Mouse (Mus musculus): ENCODE results near the gene Erbb4. TPM values are rescaled to one million over a fixed set of nuclear protein-coding genes. Genes with fewer than 3 reads are reported as not detected.
A peak's percentile ranks its signal among the peaks of the same experiment; 100 is the strongest.

Erbb4 gene
- polyA plus RNA-seq (2014; fragmentation: Nextera tagmentation; extraction: Ambion mirVana): 13.4 and 13.8 TPM in 2 replicates

GRCm38 (mm10) chr1:69107485-69108158 lies at the start of gene Erbb4:
Gene Erbb4, minus strand, starts transcription at chr1:69108059.
- H3K4me1 ChIP-seq (ENCODE audit: control insufficient read depth in 2 of 2, insufficient read depth in 2 of 2, low read length in 2 of 2): peaks cover 0 to 18% of the 10 kb centered on the region in 2 experiments; a peak in 3 of 4 replicates
- WGBS: under 1% methylated on average over 63 of the region's 63 CpGs
- H3K4me2 ChIP-seq (ENCODE audit: low read length): peak within 1 kb of the TSS; percentile 82
- ATAC-seq (ENCODE audit: insufficient number of reproducible peaks, insufficient read depth, low FRiP score, low read depth): no peak; the same call in 1 of the 2 replicates
- no peaks in the 10 kb centered on the region for H3K36me3 ChIP-seq (ENCODE audit: control insufficient read depth, insufficient read depth, low read length)
- H3K4me3 ChIP-seq (ENCODE audit: control insufficient read depth in 1 of 2, insufficient read depth in 1 of 2, low read depth in 1 of 2, low read length in 2 of 2): peak within 1 kb of the TSS; percentile 81 to 83
- no peaks in the 10 kb centered on the region; the same call in 1 of the 2 replicates for H3K27me3 ChIP-seq (ENCODE audit: control insufficient read depth, insufficient read depth, low read length)
- H3K9ac ChIP-seq (ENCODE audit: low read length): peak within 1 kb of the TSS; percentile 88
- H3K27ac ChIP-seq (replicated peaks in 1 of 2; ENCODE audit: control insufficient read depth in 1 of 2, insufficient read depth in 1 of 2, low read depth in 2 of 2, low read length in 2 of 2): peak within 1 kb of the TSS; percentile 91 to 99
- no peaks in the 10 kb centered on the region for H3K9me3 ChIP-seq (ENCODE audit: control insufficient read depth, low read length)

DNA sequence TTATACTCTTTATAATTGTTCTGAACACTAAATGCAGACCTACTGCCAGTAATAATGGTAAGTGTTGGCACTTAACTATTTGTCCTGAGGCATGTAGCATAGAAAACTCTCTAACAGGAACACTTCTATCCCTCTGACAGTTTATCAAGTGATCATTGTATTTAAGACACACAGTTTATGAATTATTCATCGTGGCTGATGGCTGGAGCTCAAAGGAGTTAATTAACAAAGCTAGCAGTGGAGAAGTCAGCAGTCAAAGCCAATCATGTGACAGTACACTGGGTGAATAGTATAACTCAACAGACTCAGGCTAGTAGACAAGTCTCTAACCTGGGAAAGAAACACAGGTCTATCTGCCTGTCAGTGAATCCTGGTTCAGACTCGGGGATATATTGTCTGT lies 49.5 kb upstream of the Erbb4 start:
- H3K27me3 ChIP-seq (ENCODE audit: control insufficient read depth, insufficient read depth, low read length): no peaks in the 10 kb centered on the region
- no peaks in the 10 kb centered on the region for H3K4me1 ChIP-seq (ENCODE audit: control insufficient read depth in 2 of 2, insufficient read depth in 2 of 2, low read length in 2 of 2)
- H3K27ac ChIP-seq (replicated peaks in 1 of 2; ENCODE audit: control insufficient read depth in 1 of 2, insufficient read depth in 1 of 2, low read depth in 2 of 2, low read length in 2 of 2): no peak overlapping the region
- no peaks in the 10 kb centered on the region for H3K36me3 ChIP-seq (ENCODE audit: control insufficient read depth, insufficient read depth, low read length)
- H3K4me3 ChIP-seq (ENCODE audit: control insufficient read depth in 1 of 2, insufficient read depth in 1 of 2, low read depth in 1 of 2, low read length in 2 of 2): no peak overlapping the region
- WGBS: 67% methylated on average over 2 of the region's 2 CpGs
- no peak for ATAC-seq (ENCODE audit: insufficient number of reproducible peaks, insufficient read depth, low FRiP score, low read depth)
- H3K4me2 ChIP-seq (ENCODE audit: low read length): no peak overlapping the region
- no peak overlapping the region for H3K9ac ChIP-seq (ENCODE audit: low read length)
- no peaks in the 10 kb centered on the region for H3K9me3 ChIP-seq (ENCODE audit: control insufficient read depth, low read length)

DNA sequence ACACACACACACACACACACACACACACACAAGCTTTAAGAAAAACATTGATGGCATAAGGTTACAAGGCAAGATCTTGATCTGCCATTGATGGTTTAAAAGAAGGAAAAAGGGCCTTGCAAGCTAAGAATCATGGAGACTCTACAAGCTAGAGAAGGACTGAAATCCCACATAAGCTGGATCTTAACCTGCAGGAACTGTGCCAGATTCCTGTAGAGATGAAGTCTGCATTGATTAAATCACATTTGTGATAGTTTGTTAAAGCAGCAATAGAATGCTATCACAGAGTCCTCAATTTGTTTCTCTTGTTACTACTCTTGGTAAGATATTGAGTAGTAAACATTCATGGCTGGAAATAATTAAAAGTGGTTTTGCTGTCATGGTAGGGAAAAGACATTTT lies 33.5 kb upstream of the Erbb4 start:
- H3K27ac ChIP-seq (replicated peaks in 1 of 2; ENCODE audit: control insufficient read depth in 1 of 2, insufficient read depth in 1 of 2, low read depth in 2 of 2, low read length in 2 of 2): no peak overlapping the region
- no peak for ATAC-seq (ENCODE audit: insufficient number of reproducible peaks, insufficient read depth, low FRiP score, low read depth)

GRCm38 (mm10) chr1:69139519-69139868 lies 31.6 kb upstream of the Erbb4 start:
- Histone ChIP-seq H3K27ac (replicated peaks in 1 of 2; ENCODE audit: control insufficient read depth in 1 of 2, insufficient read depth in 1 of 2, low read depth in 2 of 2, low read length in 2 of 2) (no peak overlapping the region), H3K9ac (ENCODE audit: low read length) (no peak overlapping the region), H3K4me2 (ENCODE audit: low read length) (no peak overlapping the region), H3K4me3 (ENCODE audit: control insufficient read depth in 1 of 2, insufficient read depth in 1 of 2, low read depth in 1 of 2, low read length in 2 of 2) (no peak overlapping the region), H3K4me1 (ENCODE audit: control insufficient read depth in 2 of 2, insufficient read depth in 2 of 2, low read length in 2 of 2) (no peaks in the 10 kb centered on the region), H3K27me3 (ENCODE audit: control insufficient read depth, insufficient read depth, low read length) (no peaks in the 10 kb centered on the region), H3K36me3 (ENCODE audit: control insufficient read depth, insufficient read depth, low read length) (no peaks in the 10 kb centered on the region), H3K9me3 (ENCODE audit: control insufficient read depth, low read length) (no peaks in the 10 kb centered on the region)
- ATAC-seq (ENCODE audit: insufficient number of reproducible peaks, insufficient read depth, low FRiP score, low read depth): no peak
- 40% methylated on average over 6 of the region's 6 CpGs for WGBS

More for the DNA sequence above, 33.5 kb upstream of the Erbb4 start:
- H3K36me3 ChIP-seq (ENCODE audit: control insufficient read depth, insufficient read depth, low read length): no peaks in the 10 kb centered on the region
- H3K9ac ChIP-seq (ENCODE audit: low read length): no peak overlapping the region
- H3K4me1 ChIP-seq (ENCODE audit: control insufficient read depth in 2 of 2, insufficient read depth in 2 of 2, low read length in 2 of 2): no peaks in the 10 kb centered on the region
- H3K4me3 ChIP-seq (ENCODE audit: control insufficient read depth in 1 of 2, insufficient read depth in 1 of 2, low read depth in 1 of 2, low read length in 2 of 2): no peak overlapping the region
- H3K9me3 ChIP-seq (ENCODE audit: control insufficient read depth, low read length): no peaks in the 10 kb centered on the region
- no peak overlapping the region for H3K4me2 ChIP-seq (ENCODE audit: low read length)
- H3K27me3 ChIP-seq (ENCODE audit: control insufficient read depth, insufficient read depth, low read length): no peaks in the 10 kb centered on the region

- WGBS: 32% methylated on average over 4 of the region's 4 CpGs
Observed at GRCm38 (mm10) chr1:69138856-69139518, 31.1 kb upstream of the Erbb4 start.

DNA sequence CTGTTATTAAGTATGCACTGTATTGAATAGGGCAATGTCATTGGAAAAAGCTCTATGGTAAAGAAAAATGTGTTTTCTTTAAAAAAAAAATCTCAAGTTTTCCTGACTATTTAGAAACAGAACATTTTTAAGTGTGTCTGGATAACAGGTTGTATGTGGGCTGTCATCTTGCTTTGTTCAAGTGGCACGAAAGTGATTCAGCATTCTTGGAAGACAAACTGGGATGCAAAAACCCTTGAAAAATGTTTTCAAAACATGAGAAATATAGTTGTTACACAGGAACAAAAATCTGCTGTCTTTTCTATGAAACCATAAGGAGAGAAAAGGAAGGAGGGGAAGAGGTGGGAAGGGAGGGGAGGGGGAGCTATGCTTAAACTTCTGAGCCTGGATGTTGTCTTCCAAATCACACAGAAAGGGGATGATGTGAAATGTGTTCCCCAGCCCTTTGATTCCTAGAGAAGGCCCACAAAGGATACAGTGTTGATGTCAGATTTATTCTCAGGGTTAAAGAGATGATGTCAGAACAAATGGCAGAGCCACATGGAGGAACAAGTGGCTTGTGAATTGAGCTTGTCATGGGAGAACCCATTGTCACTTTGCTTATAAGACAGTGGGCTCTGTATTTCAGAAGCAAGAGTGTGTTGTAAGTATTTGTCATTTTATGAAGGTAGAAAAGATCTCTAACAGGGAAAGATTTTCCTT lies 16.4 kb upstream of the Erbb4 start:
- no peaks in the 10 kb centered on the region for H3K4me1 ChIP-seq (ENCODE audit: control insufficient read depth in 2 of 2, insufficient read depth in 2 of 2, low read length in 2 of 2)
- no peaks in the 10 kb centered on the region for H3K9me3 ChIP-seq (ENCODE audit: control insufficient read depth, low read length)
- H3K4me2 ChIP-seq (ENCODE audit: low read length): no peak overlapping the region
- 91% methylated on average over 1 of the region's 1 CpGs for WGBS
- H3K36me3 ChIP-seq (ENCODE audit: control insufficient read depth, insufficient read depth, low read length): no peaks in the 10 kb centered on the region
- H3K4me3 ChIP-seq (ENCODE audit: control insufficient read depth in 1 of 2, insufficient read depth in 1 of 2, low read depth in 1 of 2, low read length in 2 of 2): no peak overlapping the region
- no peak overlapping the region for H3K27ac ChIP-seq (replicated peaks in 1 of 2; ENCODE audit: control insufficient read depth in 1 of 2, insufficient read depth in 1 of 2, low read depth in 2 of 2, low read length in 2 of 2)
- ATAC-seq (ENCODE audit: insufficient number of reproducible peaks, insufficient read depth, low FRiP score, low read depth): no peak
- no peaks in the 10 kb centered on the region for H3K27me3 ChIP-seq (ENCODE audit: control insufficient read depth, insufficient read depth, low read length)
- no peak overlapping the region for H3K9ac ChIP-seq (ENCODE audit: low read length)

More at GRCm38 (mm10) chr1:69138856-69139518, 31.1 kb upstream of the Erbb4 start:
- Histone ChIP-seq H3K9me3 (ENCODE audit: control insufficient read depth, low read length) (no peaks in the 10 kb centered on the region), H3K4me3 (ENCODE audit: control insufficient read depth in 1 of 2, insufficient read depth in 1 of 2, low read depth in 1 of 2, low read length in 2 of 2) (no peak overlapping the region), H3K27ac (replicated peaks in 1 of 2; ENCODE audit: control insufficient read depth in 1 of 2, insufficient read depth in 1 of 2, low read depth in 2 of 2, low read length in 2 of 2) (no peak overlapping the region), H3K27me3 (ENCODE audit: control insufficient read depth, insufficient read depth, low read length) (no peaks in the 10 kb centered on the region), H3K4me1 (ENCODE audit: control insufficient read depth in 2 of 2, insufficient read depth in 2 of 2, low read length in 2 of 2) (no peaks in the 10 kb centered on the region), H3K36me3 (ENCODE audit: control insufficient read depth, insufficient read depth, low read length) (no peaks in the 10 kb centered on the region), H3K4me2 (ENCODE audit: low read length) (no peak overlapping the region), H3K9ac (ENCODE audit: low read length) (no peak overlapping the region)
- no peak for ATAC-seq (ENCODE audit: insufficient number of reproducible peaks, insufficient read depth, low FRiP score, low read depth)

- no peak for ATAC-seq (ENCODE audit: insufficient number of reproducible peaks, insufficient read depth, low FRiP score, low read depth)
- Histone ChIP-seq H3K27ac (replicated peaks in 1 of 2; ENCODE audit: control insufficient read depth in 1 of 2, insufficient read depth in 1 of 2, low read depth in 2 of 2, low read length in 2 of 2) (no peak overlapping the region), H3K4me3 (ENCODE audit: control insufficient read depth in 1 of 2, insufficient read depth in 1 of 2, low read depth in 1 of 2, low read length in 2 of 2) (no peak overlapping the region), H3K36me3 (ENCODE audit: control insufficient read depth, insufficient read depth, low read length) (no peaks in the 10 kb centered on the region), H3K9me3 (ENCODE audit: control insufficient read depth, low read length) (no peaks in the 10 kb centered on the region), H3K9ac (ENCODE audit: low read length) (no peak overlapping the region), H3K27me3 (ENCODE audit: control insufficient read depth, insufficient read depth, low read length) (no peaks in the 10 kb centered on the region), H3K4me2 (ENCODE audit: low read length) (no peak overlapping the region), H3K4me1 (ENCODE audit: control insufficient read depth in 2 of 2, insufficient read depth in 2 of 2, low read length in 2 of 2) (peaks cover 0 to 7% of the 10 kb centered on the region in 2 experiments; a peak in 2 of 4 replicates)
- 75% methylated on average over 4 of the region's 4 CpGs for WGBS
Observed at GRCm38 (mm10) chr1:69118249-69118938, 10.5 kb upstream of the Erbb4 start.

Measured in heart, embryonic 14.5 days (tissue).